Mouse (Mus musculus) left cerebral cortex, adult 18-20 months (tissue): ENCODE results near the gene Gm17783. TPM values are rescaled to one million over a fixed set of nuclear protein-coding genes. Genes with fewer than 3 reads are reported as not detected.
"Not testable (repeated sequence)": the region's sequence is repeated elsewhere in the genome, so short reads cannot be mapped to it uniquely, and the experiment has no call there.

Experiments used
- DNase-seq, 2 experiments: peaks; one replicate each; pipeline ENCODE4 v3.0.0; 2021 to 2022; ENCODE audit warnings: low spot score in 2 of 2, mixed read lengths in 1 of 2
- long read RNA-seq, 2 experiments: library from polyadenylated mRNA; stranded (forward); transcript quantifications; one replicate each; pipeline ENCODE4 v2.0.0; 2021
- total RNA-seq, 2 experiments: library from RNA; stranded (reverse); gene quantifications; 2 replicates each; pipeline ENCODE4 v1.2.3; 2021

Gm17783 gene
- total RNA-seq = not detected
- long read RNA-seq, experiment 1 = 0 reads
- long read RNA-seq, experiment 2 = 0 reads

- no peak for DNase-seq
Observed at GRCm38 (mm10) chr16:45531950-45532349, at the start of gene Gm17783. Gm17783 (minus strand) TSS chr16:45532050.

GRCm38 (mm10) chr16:45579883-45580282, 48.0 kb upstream of the Gm17783 start:
- no peak for DNase-seq

- no peak for DNase-seq
Observed at GRCm38 (mm10) chr16:45572307-45572706, 40.5 kb upstream of the Gm17783 start.

- no peak for DNase-seq
Observed at GRCm38 (mm10) chr16:45561747-45562146, 29.9 kb upstream of the Gm17783 start.

GRCm38 (mm10) chr16:45551579-45551978, 19.7 kb upstream of the Gm17783 start:
- no peak for DNase-seq

GRCm38 (mm10) chr16:45547982-45548381, 16.1 kb upstream of the Gm17783 start:
- DNase-seq = no peak

GRCm38 (mm10) chr16:45544341-45544740, 12.5 kb upstream of the Gm17783 start:
- no peak for DNase-seq

- no peak for DNase-seq
Observed at GRCm38 (mm10) chr16:45542108-45542507, 10.3 kb upstream of the Gm17783 start.

- not testable (repeated sequence) for DNase-seq
Observed at GRCm38 (mm10) chr16:45538342-45538741, 6.5 kb upstream of the Gm17783 start.

GRCm38 (mm10) chr16:45535009-45535408, 3.2 kb upstream of the Gm17783 start, which contains the start of gene Slc9c1:
Slc9c1 (plus strand) TSS chr16:45535309.
- DNase-seq = no peak

GRCm38 (mm10) chr16:45525551-45525950, 6.3 kb downstream of the Gm17783 start:
- DNase-seq = no peak

- no peak for DNase-seq
Observed at GRCm38 (mm10) chr16:45495326-45495725, 36.5 kb downstream of the Gm17783 start.

- no peak for DNase-seq
Observed at GRCm38 (mm10) chr16:45492927-45493326, 38.9 kb downstream of the Gm17783 start, which contains the start of gene Gm609. Gm609 (minus strand) TSS chr16:45492969.

GRCm38 (mm10) chr16:45476991-45477390, 54.9 kb downstream of the Gm17783 start:
- DNase-seq = no peak

- not testable (repeated sequence) for DNase-seq
Observed at GRCm38 (mm10) chr16:45471836-45472235, 60.0 kb downstream of the Gm17783 start.

Other genes with a start within 250 kb of the Gm17783 start
- gene Cd200, start 123.0 kb downstream of the Gm17783 start, total RNA-seq = 100 to 1,000 TPM; 104 to 109 TPM
- gene Gm609, start 39.1 kb downstream of the Gm17783 start, total RNA-seq = under 1 TPM; 0.14 to 0.23 TPM
- gene Slc9c1, start 3.3 kb upstream of the Gm17783 start, total RNA-seq = not detected
- gene Gcsam, start 78.3 kb upstream of the Gm17783 start, total RNA-seq = not detected
- gene BC016579, start 122.0 kb upstream of the Gm17783 start, total RNA-seq = under 1 TPM in 1 of 2 experiments, not detected in 1; 0.26 TPM
- gene Tmprss7, start 161.6 kb upstream of the Gm17783 start, total RNA-seq = 1 to 10 TPM; 1.5 to 2.7 TPM
- gene Tagln3, start 192.6 kb upstream of the Gm17783 start, total RNA-seq = 100 to 1,000 TPM; 320 to 341 TPM
- gene Abhd10, start 210.9 kb upstream of the Gm17783 start, total RNA-seq = 10 to 100 TPM; 23.3 to 27.8 TPM